20 mouse cellular contexts compared by ENCODE assay signal in genomic region chr12:76012789-76013188, GRCm38 (mm10).
A peak's percentile ranks its signal among the peaks of the same experiment; 100 is the strongest.
DNase-seq lines count a peak whose midpoint lies in the region; ATAC-seq and TF ChIP-seq lines count a peak whose summit lies in the region.
"Had no signal": no experiment of that assay in that cellular context is flagged by ENCODE, and none has a peak within 500 bp of the region (broad histone marks: within the 10 kb centered on the region; RNA-seq: fewer than 3 reads in every experiment).

No protein-coding gene starts in this region.

- no peak overlapping the region for H3K27ac ChIP-seq in thymus, adult 2 months (ENCODE audit: control insufficient read depth, insufficient read depth, low read length)

- no peak overlapping the region for H3K4me3 ChIP-seq in G1E (ENCODE audit: low read depth, low read length)
- no peak overlapping the region for H3K4me3 ChIP-seq in thymus, adult 2 months (ENCODE audit: control insufficient read depth, insufficient read depth, low read length)

- TF ChIP-seq CTCF in G1E (IDR thresholded peaks at IDR 0.05; ENCODE audit: low read depth, low read length) = no peak
- TF ChIP-seq CTCF in thymus, adult 2 months (IDR thresholded peaks at IDR 0.05; ENCODE audit: borderline replicate concordance, control insufficient read depth, extremely low read depth, insufficient read depth, low read length, poor library complexity) = no peak

- H3K9me3 ChIP-seq in G1E (replicated peaks) = no peaks in the 10 kb centered on the region

- peaks cover 26% of the 10 kb centered on the region for H3K27me3 ChIP-seq in G1E (ENCODE audit: insufficient read depth, low read length)
- H3K27me3 ChIP-seq in thymus, adult 2 months (ENCODE audit: control insufficient read depth, insufficient read depth, low read length) = no peaks in the 10 kb centered on the region
- H3K27me3 ChIP-seq: CH12.LX, Patski had no signal

- no peaks in the 10 kb centered on the region for H3K36me3 ChIP-seq in G1E (replicated peaks)
- no peaks in the 10 kb centered on the region for H3K36me3 ChIP-seq in thymus, adult 2 months (ENCODE audit: control insufficient read depth, insufficient read depth, low read length)

- TF ChIP-seq POLR2A in thymus, adult 2 months (IDR thresholded peaks at IDR 0.05; ENCODE audit: control insufficient read depth, extremely low read depth, insufficient read depth, low read length, poor library complexity) = no peak

- H3K4me1 ChIP-seq in G1E (ENCODE audit: insufficient read depth, low read depth, low read length) = peaks cover 10% of the 10 kb centered on the region
- H3K4me1 ChIP-seq in thymus, adult 2 months (replicated peaks; ENCODE audit: control insufficient read depth, insufficient read depth, low read length) = no peaks in the 10 kb centered on the region

- WGBS in thymus, adult 2 months = 96% methylated on average over 3 of the region's 4 CpGs

- ATAC-seq in G1E (ENCODE audit: extremely low read depth, insufficient number of reproducible peaks, low FRiP score, poor library complexity, severe bottlenecking) = peak; percentile 80
- ATAC-seq: activated CD4-positive, CD25-positive, alpha-beta regulatory T cell, adult 4 months; CD4-positive, CD25-positive, alpha-beta regulatory T cell, adult 4 months; Patski had no signal

- DNase-seq in 416B (ENCODE audit: low read depth) (peak; percentile 95), G1E (ENCODE audit: low spot score) (no peak)
- no peak for DNase-seq in gastrocnemius, adult 8-10 months (ENCODE audit: low spot score in 2 of 2)
- no peak for DNase-seq in thymus, adult 2 months
- DNase-seq: adrenal gland, adult 2 months; adrenal gland, adult 8-10 months; adrenal gland, postnatal 10 days; adrenal gland, postnatal 14 days; adrenal gland, postnatal 25 days; adrenal gland, postnatal 36 days; B cell, adult 2 months; cerebellum, adult 11 months; cerebellum, adult 11-12 months; cerebellum, adult 18-20 months; cerebellum, adult 2 months; cerebellum, adult 8-10 months had no signal
